In the genomic region with DNA sequence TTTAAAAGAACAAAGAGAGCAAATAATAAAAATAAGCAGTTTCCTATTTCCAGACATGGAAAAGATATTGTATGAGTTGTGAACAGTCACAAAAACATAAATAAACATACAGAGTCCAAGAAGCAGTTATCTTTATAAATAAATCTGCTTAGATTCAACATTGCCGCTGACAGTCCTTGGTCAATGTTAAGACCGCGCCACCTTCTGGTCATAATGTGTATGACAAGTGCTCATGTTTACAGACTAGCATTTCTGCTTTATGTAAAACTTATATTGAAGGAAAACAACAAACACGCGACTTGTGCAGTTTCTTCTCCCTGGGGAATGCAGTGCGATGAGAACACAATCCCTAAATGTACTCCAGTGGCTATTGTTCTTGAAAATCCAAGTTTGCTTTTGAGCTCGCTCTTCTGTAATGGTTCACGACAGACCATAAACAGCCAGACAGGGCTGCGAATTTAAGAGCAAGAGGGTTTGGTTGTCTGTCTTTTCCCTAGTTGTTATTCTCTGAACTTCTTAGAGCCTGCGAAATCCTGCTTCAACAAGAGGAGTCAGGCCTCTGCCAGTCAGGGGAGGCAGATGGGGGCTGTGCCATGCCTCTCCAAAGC, we compare ENCODE assay signal across 9 mouse cellular contexts.
DNase-seq lines count a peak whose midpoint lies in the region; ATAC-seq and TF ChIP-seq lines count a peak whose summit lies in the region.
"Had no signal": no experiment of that assay in that cellular context is flagged by ENCODE, and none has a peak within 500 bp of the region (broad histone marks: within the 10 kb centered on the region; RNA-seq: fewer than 3 reads in every experiment).

No protein-coding gene starts in this region.

- no peak overlapping the region for H3K4me2 ChIP-seq in kidney, embryonic 16.5 days (replicated peaks; ENCODE audit: low read depth, low read length)
- no peak overlapping the region for H3K4me2 ChIP-seq in forebrain, embryonic 16.5 days (ENCODE audit: low read length)
- H3K4me2 ChIP-seq in limb, embryonic 14.5 days (replicated peaks; ENCODE audit: low read depth, low read length, severe bottlenecking): no peak overlapping the region
- H3K4me2 ChIP-seq in neural tube, embryonic 12.5 days (replicated peaks): no peak overlapping the region
- H3K4me2 ChIP-seq: embryonic facial prominence, embryonic 13.5 days had no signal

- TF ChIP-seq CTCF in kidney, adult 2 months (conservative IDR thresholded peaks at IDR 0.05; ENCODE audit: insufficient read depth, insufficient read length, low read depth, low read length): 0 out of 2 replicates have a peak, but pooled peaks have one; percentile 7

- DNase-seq in kidney, adult 2 months: peak; percentile 69
- peak; percentile 46 for DNase-seq in c-Kit-positive CD71-positive TER-119-negative erythroid progenitor cells, embryonic 14.5 days (ENCODE audit: low read depth)
- peak; percentile 75 for DNase-seq in kidney, adult 9 months
- DNase-seq in limb, embryonic 14.5 days (ENCODE audit: low spot score): peak; percentile 87
- peak; percentile 34 for DNase-seq in thymus, postnatal 25 days

- H3K4me1 ChIP-seq in kidney, adult 2 months (ENCODE audit: control insufficient read depth, insufficient read depth, low read length): no peaks in the 10 kb centered on the region
- no peaks in the 10 kb centered on the region for H3K4me1 ChIP-seq in kidney, embryonic 16.5 days (ENCODE audit: insufficient read depth, low read length)
- H3K4me1 ChIP-seq in forebrain, embryonic 16.5 days (replicated peaks; ENCODE audit: control insufficient read depth, insufficient read depth, low read length): no peaks in the 10 kb centered on the region
- H3K4me1 ChIP-seq in limb, embryonic 14.5 days (ENCODE audit: control insufficient read depth, insufficient read depth, low read length): no peaks in the 10 kb centered on the region
- H3K4me1 ChIP-seq in neural tube, embryonic 12.5 days: 0 out of 2 replicates have a peak, but pooled peaks cover 3% of the 10 kb centered on the region
- H3K4me1 ChIP-seq: embryonic facial prominence, embryonic 13.5 days had no signal

- no peaks in the 10 kb centered on the region for H3K27me3 ChIP-seq in kidney, adult 2 months (replicated peaks; ENCODE audit: control insufficient read depth, insufficient read depth, low read length)
- H3K27me3 ChIP-seq in kidney, embryonic 16.5 days (ENCODE audit: insufficient read depth, low read length): peaks cover 4% of the 10 kb centered on the region; the same call in 1 of the 2 replicates
- H3K27me3 ChIP-seq in forebrain, embryonic 16.5 days (replicated peaks; ENCODE audit: control insufficient read depth, insufficient read depth, low read length): peaks cover 6% of the 10 kb centered on the region; the same call in 1 of the 2 replicates
- H3K27me3 ChIP-seq in limb, embryonic 14.5 days (ENCODE audit: control insufficient read depth, insufficient read depth, low read length): no peaks in the 10 kb centered on the region
- H3K27me3 ChIP-seq in neural tube, embryonic 12.5 days (replicated peaks): no peaks in the 10 kb centered on the region

- H3K36me3 ChIP-seq in kidney, adult 2 months (ENCODE audit: control insufficient read depth, insufficient read depth, low read length): no peaks in the 10 kb centered on the region
- no peaks in the 10 kb centered on the region for H3K36me3 ChIP-seq in kidney, embryonic 16.5 days (ENCODE audit: insufficient read depth, low read length)
- H3K36me3 ChIP-seq in forebrain, embryonic 16.5 days (ENCODE audit: control insufficient read depth, insufficient read depth): no peaks in the 10 kb centered on the region
- no peaks in the 10 kb centered on the region for H3K36me3 ChIP-seq in limb, embryonic 14.5 days (ENCODE audit: control insufficient read depth, insufficient read depth, low read length)
- H3K36me3 ChIP-seq in neural tube, embryonic 12.5 days: no peaks in the 10 kb centered on the region
- H3K36me3 ChIP-seq: embryonic facial prominence, embryonic 13.5 days had no signal

- H3K9ac ChIP-seq in kidney, embryonic 16.5 days (replicated peaks; ENCODE audit: low read length): no peak overlapping the region
- no peak overlapping the region for H3K9ac ChIP-seq in forebrain, embryonic 16.5 days (replicated peaks; ENCODE audit: low read depth, low read length)
- no peak overlapping the region for H3K9ac ChIP-seq in limb, embryonic 14.5 days (ENCODE audit: low read depth, low read length, severe bottlenecking)
- no peak overlapping the region for H3K9ac ChIP-seq in neural tube, embryonic 12.5 days
- H3K9ac ChIP-seq: embryonic facial prominence, embryonic 13.5 days had no signal

- WGBS in kidney, adult 2 months: 20% methylated on average over 10 of the region's 10 CpGs
- WGBS in kidney, embryonic 16.5 days: 24% methylated on average over 10 of the region's 10 CpGs
- WGBS in forebrain, embryonic 16.5 days: 31% methylated on average over 10 of the region's 10 CpGs
- WGBS in limb, embryonic 14.5 days: 24% methylated on average over 10 of the region's 10 CpGs
- WGBS in neural tube, embryonic 12.5 days: 27% methylated on average over 10 of the region's 10 CpGs

- no peak for TF ChIP-seq POLR2A in kidney, adult 2 months (IDR thresholded peaks at IDR 0.05; ENCODE audit: low read depth, low read length)
- no peak for TF ChIP-seq POLR2A in limb, embryonic 14.5 days (IDR thresholded peaks at IDR 0.05; ENCODE audit: borderline replicate concordance, extremely low read depth, insufficient read depth, insufficient read length)

- H3K27ac ChIP-seq in kidney, adult 2 months (ENCODE audit: insufficient read depth, low read depth, low read length): no peak overlapping the region
- no peak overlapping the region for H3K27ac ChIP-seq in kidney, embryonic 16.5 days (ENCODE audit: low read length)
- H3K27ac ChIP-seq in forebrain, embryonic 16.5 days (ENCODE audit: low read length): no peak overlapping the region
- H3K27ac ChIP-seq in limb, embryonic 14.5 days (replicated peaks; ENCODE audit: low read depth, low read length): no peak overlapping the region
- H3K27ac ChIP-seq in neural tube, embryonic 12.5 days: no peak overlapping the region
- H3K27ac ChIP-seq: embryonic facial prominence, embryonic 13.5 days had no signal

- H3K4me3 ChIP-seq in kidney, adult 2 months (ENCODE audit: insufficient read depth, low read depth, low read length): no peak overlapping the region
- H3K4me3 ChIP-seq in kidney, embryonic 16.5 days (ENCODE audit: low read length): no peak overlapping the region
- no peak overlapping the region for H3K4me3 ChIP-seq in forebrain, embryonic 16.5 days (replicated peaks; ENCODE audit: low read length)
- H3K4me3 ChIP-seq in limb, embryonic 14.5 days (replicated peaks; ENCODE audit: low read length): no peak overlapping the region
- no peak overlapping the region for H3K4me3 ChIP-seq in neural tube, embryonic 12.5 days
- H3K4me3 ChIP-seq: embryonic facial prominence, embryonic 13.5 days had no signal

- no peaks in the 10 kb centered on the region for H3K9me3 ChIP-seq in kidney, embryonic 16.5 days (ENCODE audit: low read length)
- no peaks in the 10 kb centered on the region for H3K9me3 ChIP-seq in forebrain, embryonic 16.5 days (ENCODE audit: control insufficient read depth, low read length)
- no peaks in the 10 kb centered on the region for H3K9me3 ChIP-seq in limb, embryonic 14.5 days (ENCODE audit: control insufficient read depth, low read length)
- H3K9me3 ChIP-seq in neural tube, embryonic 12.5 days: no peaks in the 10 kb centered on the region
- H3K9me3 ChIP-seq: embryonic facial prominence, embryonic 13.5 days had no signal

- ATAC-seq in kidney, embryonic 16.5 days (ENCODE audit: low FRiP score, low TSS enrichment): no peak
- ATAC-seq in forebrain, embryonic 16.5 days: peak; percentile 79
- no peak; the same call in 1 of the 2 replicates for ATAC-seq in limb, embryonic 14.5 days (ENCODE audit: low FRiP score, low read depth)
- ATAC-seq in neural tube, embryonic 12.5 days (ENCODE audit: low FRiP score, low read depth): peak; percentile 50; the same call in 1 of the 2 replicates

Comparison
In these comparisons a context has a peak if more than half of its experiments do, and no peak if none do; other contexts are left out.
1. DNase-seq: peak in every context shown above with its lines; median percentile 87 in limb, embryonic 14.5 days; 75 in kidney, adult 9 months; 69 in kidney, adult 2 months; 46 in c-Kit-positive CD71-positive TER-119-negative erythroid progenitor cells, embryonic 14.5 days; 34 in thymus, postnatal 25 days.
2. ATAC-seq: peak in forebrain, embryonic 16.5 days (single experiment) and neural tube, embryonic 12.5 days (single experiment); none in kidney, embryonic 16.5 days (single experiment) and limb, embryonic 14.5 days (single experiment).